Mouse (Mus musculus) thymus, adult 2 months (tissue): ENCODE results near the gene Rad51b. TPM values are rescaled to one million over a fixed set of nuclear protein-coding genes. Genes with fewer than 3 reads are reported as not detected.

Experiments
- DNase-seq: peaks from one replicate; pipeline ENCODE4 v3.0.0; 2021
- H3K27ac ChIP-seq: fragments of 200-500 bp; 2 replicates; pipeline ENCODE4 v1.5.1; 2012; ENCODE audit warnings: low read length, control low read depth; ENCODE audit not compliant: control insufficient read depth, insufficient read depth
- H3K27me3 ChIP-seq: fragments of 200-500 bp; 2 replicates; pipeline ENCODE4 v1.6.1; 2012; ENCODE audit warnings: mild to moderate bottlenecking, low read length, moderate library complexity, mixed read lengths; ENCODE audit not compliant: control insufficient read depth, insufficient read depth
- H3K36me3 ChIP-seq: fragments of 200-500 bp; 2 replicates; pipeline ENCODE4 v1.6.1; 2012; ENCODE audit warnings: mild to moderate bottlenecking, low read length, moderate library complexity; ENCODE audit not compliant: control insufficient read depth, insufficient read depth
- H3K4me1 ChIP-seq: fragments of 200-500 bp; replicated peaks from 2 replicates; pipeline ENCODE4 v1.6.1; 2012; ENCODE audit warnings: low read length; ENCODE audit not compliant: control insufficient read depth, insufficient read depth
- H3K4me3 ChIP-seq: fragments of 200-500 bp; 2 replicates; pipeline ENCODE4 v1.5.1; 2012; ENCODE audit warnings: mild to moderate bottlenecking, low read length, control low read depth, moderate library complexity; ENCODE audit not compliant: control insufficient read depth, insufficient read depth
- CTCF ChIP-seq: fragments of 200-500 bp; IDR thresholded peaks from 2 replicates; pipeline ENCODE4 v1.5.1; 2012; ENCODE audit warnings: mild to moderate bottlenecking, control low read depth, low read length, moderate library complexity, borderline replicate concordance; ENCODE audit not compliant: control insufficient read depth, poor library complexity, insufficient read depth; ENCODE audit errors: extremely low read depth
- POLR2A ChIP-seq: fragments of 200-500 bp; IDR thresholded peaks from 2 replicates; pipeline ENCODE4 v1.6.1; 2012; ENCODE audit warnings: mild to moderate bottlenecking, low read length, control low read depth, moderate library complexity; ENCODE audit not compliant: control insufficient read depth, poor library complexity, insufficient read depth; ENCODE audit errors: extremely low read depth
- WGBS: fragments of 180-500 bp; shearing (Covaris S2); methylation state at CpG from one replicate; pipeline ENCODE4 v1.1.7; 2018; 5-methylcytosine and 5-hydroxymethylcytosine counted together
- polyA plus RNA-seq: library from polyadenylated mRNA; depleted of rRNA; stranded (reverse); fragments of >200 nt; gene quantifications from 2 replicates; pipeline ENCODE4 v1.2.3, GENCODE M21; 2012

Gene Rad51b
- polyA plus RNA-seq, 1 experiment = 1.1 TPM

GRCm38 (mm10) chr12:79444646-79445045 lies 147.6 kb downstream of the Rad51b start:
- Histone ChIP-seq H3K4me1 (peaks cover 4% of the 10 kb centered on the region), H3K4me3 (no peak overlapping the region), H3K27ac (no peak overlapping the region), H3K27me3 (no peaks in the 10 kb centered on the region), H3K36me3 (no peaks in the 10 kb centered on the region)
- no peak for DNase-seq
- no peak for TF ChIP-seq POLR2A
- WGBS = 38% methylated on average over 2 of the region's 2 CpGs

DNA sequence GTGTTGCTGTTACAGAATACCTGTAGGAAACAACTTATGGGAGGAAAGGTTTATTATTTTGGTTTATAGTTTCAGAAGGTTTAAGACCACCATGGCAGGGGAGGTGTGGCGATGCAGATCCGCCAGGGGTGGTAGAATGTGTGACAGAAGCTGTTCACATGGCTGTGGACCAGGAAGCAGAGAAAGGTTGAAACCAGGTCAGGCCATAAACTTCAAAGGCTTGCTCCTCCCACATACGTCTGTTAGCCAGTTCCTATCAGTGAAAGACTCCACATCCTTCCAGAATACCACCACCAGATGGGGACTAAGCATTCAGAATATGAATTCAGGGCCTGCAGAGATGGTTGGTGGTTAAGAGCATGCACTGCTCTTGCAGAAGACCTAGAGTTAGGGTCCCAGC lies 150.0 kb downstream of the Rad51b start:
- no peaks in the 10 kb centered on the region; the same call in 1 of the 2 replicates for H3K4me1 ChIP-seq
- TF ChIP-seq CTCF (no peak), POLR2A (no peak)
- H3K27me3 ChIP-seq = no peaks in the 10 kb centered on the region
- no peaks in the 10 kb centered on the region for H3K36me3 ChIP-seq
- no peak overlapping the region for H3K27ac ChIP-seq
- H3K4me3 ChIP-seq = no peak overlapping the region
- 67% methylated on average over 3 of the region's 3 CpGs for WGBS
- DNase-seq = peak; percentile 16

GRCm38 (mm10) chr12:79449817-79450411 lies 152.8 kb downstream of the Rad51b start:
- DNase-seq = no peak
- no peaks in the 10 kb centered on the region for H3K27me3 ChIP-seq
- no peaks in the 10 kb centered on the region for H3K4me1 ChIP-seq
- no peak for TF ChIP-seq CTCF
- no peak for TF ChIP-seq POLR2A
- 97% methylated on average over 8 of the region's 8 CpGs for WGBS
- H3K36me3 ChIP-seq = no peaks in the 10 kb centered on the region
- H3K27ac ChIP-seq = no peak overlapping the region
- H3K4me3 ChIP-seq = no peak overlapping the region

DNA sequence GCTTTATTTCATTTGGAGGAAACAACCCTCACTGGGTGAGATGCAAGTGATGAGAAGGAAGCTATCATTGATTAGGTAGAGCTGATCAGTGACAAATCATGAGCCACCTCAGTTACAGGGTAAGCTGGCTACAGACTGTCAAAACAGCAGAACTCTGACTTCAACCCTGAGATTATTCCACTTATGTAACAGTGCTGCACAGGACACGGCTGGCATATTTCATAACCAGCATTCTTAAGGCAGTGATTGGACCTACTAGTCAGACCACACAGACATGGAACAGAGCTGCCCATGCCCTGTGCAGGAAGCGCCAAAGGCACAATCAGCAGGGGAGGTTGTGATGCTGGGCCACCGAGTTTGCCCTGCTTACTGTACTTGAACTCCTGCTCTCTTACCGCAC lies 155.8 kb downstream of the Rad51b start:
- WGBS = 93% methylated on average over 4 of the region's 4 CpGs
- TF ChIP-seq CTCF (no peak), POLR2A (no peak)
- no peak overlapping the region for H3K4me3 ChIP-seq
- no peaks in the 10 kb centered on the region for H3K4me1 ChIP-seq
- H3K36me3 ChIP-seq = no peaks in the 10 kb centered on the region
- no peaks in the 10 kb centered on the region for H3K27me3 ChIP-seq
- no peak for DNase-seq
- no peak overlapping the region for H3K27ac ChIP-seq

- no peak for TF ChIP-seq CTCF
- no peak for TF ChIP-seq POLR2A
- Histone ChIP-seq H3K27ac (no peak overlapping the region), H3K36me3 (no peaks in the 10 kb centered on the region), H3K4me1 (no peaks in the 10 kb centered on the region), H3K27me3 (no peaks in the 10 kb centered on the region), H3K4me3 (no peak overlapping the region)
- 89% methylated on average over 4 of the region's 4 CpGs for WGBS
- DNase-seq = no peak
Measured at GRCm38 (mm10) chr12:79454017-79454416, 156.9 kb downstream of the Rad51b start.

DNA sequence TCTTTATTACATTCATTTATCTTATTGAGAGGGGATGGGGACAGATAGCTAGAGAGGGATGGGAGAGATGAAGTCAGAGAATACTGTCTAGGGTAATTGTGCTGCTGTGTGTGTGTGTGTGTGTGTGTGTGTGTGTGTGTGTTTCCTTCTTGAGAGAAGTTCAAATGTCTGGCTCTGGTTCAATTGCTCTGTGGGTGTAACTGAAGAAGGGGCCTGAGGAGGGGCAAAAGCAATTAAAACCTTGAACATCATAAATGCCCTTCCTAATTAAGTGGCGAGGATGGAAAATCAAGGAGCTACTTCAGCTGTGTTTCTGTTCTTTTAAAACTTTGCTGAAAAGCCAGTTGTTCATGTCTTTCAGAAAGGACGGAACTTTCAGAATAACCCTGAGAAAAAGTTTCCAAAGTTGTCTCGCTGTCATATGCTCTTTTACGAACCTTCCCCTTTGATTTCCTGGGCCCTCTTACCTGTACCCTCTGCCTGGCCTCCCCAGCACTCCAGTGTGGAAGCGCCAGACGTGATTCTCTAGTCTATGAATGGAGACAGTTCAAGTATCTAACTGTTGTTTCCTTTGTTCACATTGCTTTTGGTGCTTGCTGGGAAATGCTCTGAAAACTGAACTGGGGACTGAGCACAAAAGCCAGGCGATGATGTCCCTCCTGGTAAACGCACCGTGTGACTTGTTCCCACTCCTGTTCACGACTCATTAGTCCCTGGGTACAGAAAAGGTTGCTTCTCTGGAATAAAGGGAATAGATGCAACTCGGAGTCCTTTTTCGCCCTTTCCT lies 158.2 kb downstream of the Rad51b start:
- H3K4me1 ChIP-seq = no peaks in the 10 kb centered on the region
- no peaks in the 10 kb centered on the region for H3K36me3 ChIP-seq
- no peaks in the 10 kb centered on the region for H3K27me3 ChIP-seq
- H3K4me3 ChIP-seq = no peak overlapping the region
- no peak overlapping the region for H3K27ac ChIP-seq
- WGBS = 93% methylated on average over 12 of the region's 12 CpGs
- no peak for TF ChIP-seq CTCF
- no peak for DNase-seq

DNA sequence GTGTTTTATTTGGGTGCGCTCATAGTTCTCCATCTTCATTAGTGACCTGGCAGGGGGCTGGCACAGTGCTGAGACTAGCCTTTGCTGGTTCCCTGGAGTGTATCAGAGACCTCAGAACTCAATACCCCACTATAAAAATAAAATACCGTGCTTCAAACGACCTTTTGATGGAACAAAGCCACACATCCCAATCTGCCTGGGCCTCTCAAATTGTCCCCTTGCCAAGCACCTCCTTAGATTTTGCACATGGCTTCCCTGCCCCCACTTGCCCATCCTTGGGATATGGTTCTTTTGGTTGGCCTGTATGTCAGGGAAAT lies 158.7 kb downstream of the Rad51b start:
- Histone ChIP-seq H3K27me3 (no peaks in the 10 kb centered on the region), H3K4me3 (no peak overlapping the region), H3K36me3 (no peaks in the 10 kb centered on the region), H3K27ac (no peak overlapping the region), H3K4me1 (no peaks in the 10 kb centered on the region)
- no peak for DNase-seq
- 83% methylated on average over 3 of the region's 3 CpGs for WGBS
- TF ChIP-seq POLR2A (no peak), CTCF (no peak)
